Mouse (Mus musculus) heart, embryonic 14.5 days (tissue): ENCODE measurements around the gene Egfem1. TPM values are rescaled to one million over a fixed set of nuclear protein-coding genes. Genes with fewer than 3 reads are reported as not detected.

Experiments used
- ATAC-seq: fragments of 200-750 bp; cut with Nextera tagmentation; 2 replicates; pipeline ENCODE4 v1.8.0; 2017; ENCODE audit warnings: low read depth, moderate TSS enrichment; ENCODE audit not compliant: insufficient number of reproducible peaks, insufficient read depth, low FRiP score
- H3K27ac ChIP-seq, 2 experiments: fragments of 200-500 bp in 1 of 2; fragments of 300-500 bp in 1 of 2; sonication (generic) in 1 of 2; replicated peaks in 1 of 2; 2 replicates each; pipeline ENCODE4 v1.5.1; 2012 to 2014; ENCODE audit warnings: low read depth in 2 of 2, low read length in 2 of 2, control low read depth in 1 of 2, mild to moderate bottlenecking in 1 of 2, mixed read lengths in 1 of 2; ENCODE audit not compliant: control insufficient read depth in 1 of 2, insufficient read depth in 1 of 2
- H3K27me3 ChIP-seq: fragments of 300-500 bp; sonication (generic); 2 replicates; pipeline ENCODE4 v1.6.1; 2014; ENCODE audit warnings: mild to moderate bottlenecking, low read length, control low read depth; ENCODE audit not compliant: control insufficient read depth, insufficient read depth
- H3K36me3 ChIP-seq: fragments of 300-500 bp; sonication (generic); 2 replicates; pipeline ENCODE4 v1.6.1; 2014; ENCODE audit warnings: mild to moderate bottlenecking, control low read depth, low read length, mixed read lengths; ENCODE audit not compliant: control insufficient read depth, insufficient read depth
- H3K4me1 ChIP-seq, 2 experiments: fragments of 200-500 bp in 1 of 2; fragments of 300-500 bp in 1 of 2; sonication (generic) in 1 of 2; 2 replicates each; pipeline ENCODE4 v1.6.1; 2012 to 2014; ENCODE audit warnings: low read length in 2 of 2, control low read depth in 1 of 2, mixed read lengths in 1 of 2; ENCODE audit not compliant: control insufficient read depth in 2 of 2, insufficient read depth in 2 of 2
- H3K4me2 ChIP-seq: fragments of 300-500 bp; sonication (generic); 2 replicates; pipeline ENCODE4 v1.6.1; 2014; ENCODE audit warnings: mild to moderate bottlenecking, low read length
- H3K4me3 ChIP-seq, 2 experiments: fragments of 200-500 bp in 1 of 2; fragments of 300-500 bp in 1 of 2; sonication (generic) in 1 of 2; 2 replicates each; pipeline ENCODE4 v1.5.1; 2012 to 2014; ENCODE audit warnings: low read length in 2 of 2, mild to moderate bottlenecking in 2 of 2, control low read depth in 1 of 2, low read depth in 1 of 2, moderate library complexity in 1 of 2; ENCODE audit not compliant: control insufficient read depth in 1 of 2, insufficient read depth in 1 of 2
- H3K9ac ChIP-seq: fragments of 300-500 bp; sonication (generic); 2 replicates; pipeline ENCODE4 v1.6.1; 2014; ENCODE audit warnings: mild to moderate bottlenecking, low read length
- H3K9me3 ChIP-seq: fragments of 300-500 bp; sonication (generic); 2 replicates; pipeline ENCODE4 v1.6.1; 2016; ENCODE audit warnings: low read length, control low read depth; ENCODE audit not compliant: control insufficient read depth
- WGBS: fragments of 180-500 bp; shearing (Covaris S2); extraction: QIAGEN DNeasy Blood & Tissue Kit; methylation state at CpG from one replicate; pipeline ENCODE4 v1.1.7; 2014; 5-methylcytosine and 5-hydroxymethylcytosine counted together
- polyA plus RNA-seq: library from polyadenylated mRNA; unstranded; fragments of >200 nt; fragmentation: Nextera tagmentation; extraction: Ambion mirVana; gene quantifications from 2 replicates; pipeline ENCODE4 v1.2.1, GENCODE M21; 2014

Gene Egfem1
- polyA plus RNA-seq, 1 experiment from 2014 or later: 0.41 TPM

- no peaks in the 10 kb centered on the region for H3K4me1 ChIP-seq
- H3K9ac ChIP-seq: no peak overlapping the region
- no peaks in the 10 kb centered on the region for H3K9me3 ChIP-seq
- 45% methylated on average over 3 of the region's 3 CpGs for WGBS
- no peak overlapping the region for H3K4me2 ChIP-seq
- no peak for ATAC-seq
- no peaks in the 10 kb centered on the region for H3K36me3 ChIP-seq
- no peak overlapping the region for H3K27ac ChIP-seq
- H3K4me3 ChIP-seq: no peak overlapping the region
- H3K27me3 ChIP-seq: no peaks in the 10 kb centered on the region
These were observed 364.3 kb downstream of the Egfem1 start for GRCm38 (mm10) chr3:29446081-29446480.

GRCm38 (mm10) chr3:29448829-29449406, 367.1 kb downstream of the Egfem1 start:
- Histone ChIP-seq H3K9me3 (no peaks in the 10 kb centered on the region), H3K27ac (no peak overlapping the region), H3K4me3 (no peak overlapping the region), H3K4me2 (no peak overlapping the region), H3K4me1 (no peaks in the 10 kb centered on the region), H3K9ac (no peak overlapping the region), H3K27me3 (no peaks in the 10 kb centered on the region), H3K36me3 (no peaks in the 10 kb centered on the region)
- WGBS: 72% methylated on average over 5 of the region's 5 CpGs
- no peak for ATAC-seq

GRCm38 (mm10) chr3:29498211-29498610, 416.4 kb downstream of the Egfem1 start:
- no peak for ATAC-seq
- H3K4me3 ChIP-seq: no peak overlapping the region
- H3K36me3 ChIP-seq: no peaks in the 10 kb centered on the region
- no peaks in the 10 kb centered on the region for H3K27me3 ChIP-seq
- no peaks in the 10 kb centered on the region for H3K9me3 ChIP-seq
- no peaks in the 10 kb centered on the region for H3K4me1 ChIP-seq
- H3K27ac ChIP-seq: no peak overlapping the region
- 80% methylated on average over 2 of the region's 2 CpGs for WGBS
- H3K9ac ChIP-seq: no peak overlapping the region
- H3K4me2 ChIP-seq: no peak overlapping the region

- no peak for ATAC-seq
- Histone ChIP-seq H3K36me3 (no peaks in the 10 kb centered on the region), H3K9ac (no peak overlapping the region), H3K9me3 (no peaks in the 10 kb centered on the region), H3K4me1 (no peaks in the 10 kb centered on the region), H3K4me3 (no peak overlapping the region), H3K4me2 (no peak overlapping the region), H3K27me3 (no peaks in the 10 kb centered on the region), H3K27ac (no peak overlapping the region)
- WGBS: 82% methylated on average over 6 of the region's 6 CpGs
These were observed 417.4 kb downstream of the Egfem1 start for GRCm38 (mm10) chr3:29499188-29499587.

GRCm38 (mm10) chr3:29525298-29525962, 443.6 kb downstream of the Egfem1 start:
- no peak overlapping the region for H3K9ac ChIP-seq

GRCm38 (mm10) chr3:29525963-29526301, 444.1 kb downstream of the Egfem1 start:
- 88% methylated on average over 12 of the region's 12 CpGs for WGBS
- no peak overlapping the region for H3K4me2 ChIP-seq
- H3K4me1 ChIP-seq: no peaks in the 10 kb centered on the region
- no peak overlapping the region for H3K9ac ChIP-seq
- H3K27ac ChIP-seq: no peak overlapping the region
- no peak overlapping the region for H3K4me3 ChIP-seq
- no peaks in the 10 kb centered on the region for H3K36me3 ChIP-seq
- no peaks in the 10 kb centered on the region for H3K9me3 ChIP-seq
- no peak for ATAC-seq
- H3K27me3 ChIP-seq: no peaks in the 10 kb centered on the region

More at GRCm38 (mm10) chr3:29525298-29525962, 443.6 kb downstream of the Egfem1 start:
- H3K27ac ChIP-seq: no peak overlapping the region
- WGBS: 81% methylated on average over 11 of the region's 11 CpGs
- H3K27me3 ChIP-seq: no peaks in the 10 kb centered on the region
- H3K9me3 ChIP-seq: no peaks in the 10 kb centered on the region
- H3K36me3 ChIP-seq: no peaks in the 10 kb centered on the region
- ATAC-seq: no peak
- H3K4me1 ChIP-seq: no peaks in the 10 kb centered on the region
- H3K4me2 ChIP-seq: no peak overlapping the region
- H3K4me3 ChIP-seq: no peak overlapping the region

GRCm38 (mm10) chr3:29539211-29539610, 457.4 kb downstream of the Egfem1 start:
- Histone ChIP-seq H3K4me3 (no peak overlapping the region), H3K27me3 (no peaks in the 10 kb centered on the region), H3K4me2 (no peak overlapping the region), H3K27ac (no peak overlapping the region), H3K9me3 (no peaks in the 10 kb centered on the region), H3K9ac (no peak overlapping the region), H3K4me1 (no peaks in the 10 kb centered on the region), H3K36me3 (no peaks in the 10 kb centered on the region)
- WGBS: 32% methylated on average over 2 of the region's 2 CpGs
- no peak for ATAC-seq

GRCm38 (mm10) chr3:29539902-29540301, 458.1 kb downstream of the Egfem1 start:
- no peaks in the 10 kb centered on the region for H3K36me3 ChIP-seq

More at GRCm38 (mm10) chr3:29539902-29540301, 458.1 kb downstream of the Egfem1 start:
- H3K4me3 ChIP-seq: no peak overlapping the region
- H3K9me3 ChIP-seq: no peaks in the 10 kb centered on the region
- H3K27me3 ChIP-seq: no peaks in the 10 kb centered on the region
- no peak overlapping the region for H3K4me2 ChIP-seq
- WGBS: 3% methylated on average over 1 of the region's 1 CpGs
- H3K9ac ChIP-seq: no peak overlapping the region
- no peak overlapping the region for H3K27ac ChIP-seq
- ATAC-seq: no peak
- no peaks in the 10 kb centered on the region for H3K4me1 ChIP-seq
